8 mouse cellular contexts compared by ENCODE assay signal in the genomic region with DNA sequence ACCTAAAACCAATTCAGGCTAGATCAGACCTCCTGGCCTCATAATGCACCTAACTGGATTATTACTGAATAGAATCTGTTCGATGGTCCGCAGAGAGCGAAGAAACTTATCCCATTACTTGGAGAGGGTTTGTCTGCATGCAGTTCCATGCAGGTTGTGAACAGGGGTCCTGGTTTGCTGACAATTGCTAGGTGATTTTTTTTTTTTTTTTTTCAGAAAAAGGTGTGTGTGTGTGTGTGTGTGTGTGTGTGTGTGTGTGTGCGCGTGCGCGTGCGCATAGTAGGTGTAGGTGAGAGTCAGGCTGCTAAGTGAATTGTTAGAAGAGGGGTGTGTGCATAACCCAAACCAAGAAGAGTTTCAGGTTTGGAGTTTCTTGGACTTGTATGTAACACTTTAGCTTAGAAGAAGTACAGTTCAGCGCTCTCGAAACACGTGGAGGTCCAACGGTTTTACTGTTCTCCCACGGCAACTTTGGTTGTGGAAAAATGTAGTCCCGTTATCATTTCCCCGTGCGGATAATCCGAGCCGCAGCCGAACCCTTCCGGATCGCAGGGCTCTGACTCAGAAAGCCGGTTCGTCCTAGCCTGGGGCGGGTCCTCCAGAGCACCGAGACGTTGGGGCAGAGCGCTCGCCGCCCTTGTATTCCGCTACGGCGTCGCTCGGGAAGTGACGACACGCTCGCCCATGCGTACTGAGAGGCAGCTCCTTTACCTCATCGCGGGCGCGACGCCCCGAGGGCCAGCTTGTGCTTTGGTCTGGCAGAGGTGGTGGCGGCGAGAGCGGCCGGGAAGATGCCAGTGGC. TPM values are rescaled to one million over a fixed set of nuclear protein-coding genes. Genes with fewer than 3 reads are reported as not detected.
A peak's percentile ranks its signal among the peaks of the same experiment; 100 is the strongest.
DNase-seq lines count a peak whose midpoint lies in the region; ATAC-seq lines count a peak whose summit lies in the region.

A gene (plus strand): TSS at position 223 of the 802 bp plus-strand sequence.

- H3K9ac ChIP-seq in hindbrain, embryonic 15.5 days: peak within 1 kb of the TSS; percentile 78

- peak within 1 kb of the TSS; percentile 77 for H3K27ac ChIP-seq in hindbrain, embryonic 15.5 days (replicated peaks)

- H3K4me3 ChIP-seq in hindbrain, embryonic 15.5 days: peak within 1 kb of the TSS; percentile 77

- ATAC-seq in hindbrain, embryonic 15.5 days (ENCODE audit: low FRiP score, low read depth): peak; percentile 100

- H3K9me3 ChIP-seq in hindbrain, embryonic 15.5 days: no peaks in the 10 kb centered on the region

- peak; percentile 97 for DNase-seq in T-cell, adult 2 months (ENCODE audit: low spot score)
- peak; percentile 99 to 100 for DNase-seq in cerebellum, postnatal 36 days
- DNase-seq in frontal cortex, postnatal 36 days (ENCODE audit: low spot score in 2 of 2): peak; percentile 99
- peak; percentile 96 for DNase-seq in left cerebral cortex, adult 11 months (ENCODE audit: low spot score)
- DNase-seq in lung, postnatal 4 days: peak; percentile 97 to 98
- peak; percentile 96 for DNase-seq in retina, postnatal 7 days (ENCODE audit: low read depth, low spot score)
- DNase-seq in urinary bladder, adult 2 months (ENCODE audit: low spot score): peak; percentile 94

- H3K27me3 ChIP-seq in hindbrain, embryonic 15.5 days: 0 out of 2 replicates have a peak, but pooled peaks cover 4% of the 10 kb centered on the region

- H3K36me3 ChIP-seq in hindbrain, embryonic 15.5 days: peaks cover 17% of the 10 kb centered on the region

- peak within 1 kb of the TSS; percentile 62 for H3K4me2 ChIP-seq in hindbrain, embryonic 15.5 days

- H3K4me1 ChIP-seq in hindbrain, embryonic 15.5 days (replicated peaks): peaks cover 15% of the 10 kb centered on the region

- 5% methylated on average over 48 of the region's 48 CpGs for WGBS in hindbrain, embryonic 15.5 days

RNA-seq across cellular contexts. Expression of the gene that starts here (rescaled TPM):
- 158 and 161 TPM in 2 replicates for polyA plus RNA-seq in hindbrain, embryonic 15.5 days (2015; fragmentation: Nextera tagmentation; extraction: Ambion mirVana)
- polyA plus RNA-seq in urinary bladder, adult 2 months (2012; rRNA removed): 86.3 and 88.6 TPM in 2 replicates

Comparison
In these comparisons a context has a peak if more than half of its experiments do, and no peak if none do; other contexts are left out.
1. Peak in every context shown above with its lines: DNase-seq, ATAC-seq, H3K4me3 ChIP-seq and H3K27ac ChIP-seq.